Mouse (Mus musculus) C2C12 (cell line): Measurements from ENCODE around the gene Mgll.

Experiments used
- CEBPB ChIP-seq: IDR thresholded peaks from one replicate; pipeline ENCODE4 v1.6.1; 2011; ENCODE audit warnings: low read depth, mild to moderate bottlenecking, control low read depth, moderate library complexity
- CTCF ChIP-seq: IDR thresholded peaks from one replicate; pipeline ENCODE4 v1.5.1; 2011; ENCODE audit not compliant: control insufficient read depth, insufficient read depth, insufficient read length
- MYOD1 ChIP-seq: IDR thresholded peaks from one replicate; pipeline ENCODE4 v1.6.1; 2011; ENCODE audit warnings: low read depth; ENCODE audit not compliant: control insufficient read depth, insufficient read length
- MYOG ChIP-seq: IDR thresholded peaks from one replicate; pipeline ENCODE4 v1.6.1; 2011; ENCODE audit not compliant: control insufficient read depth, insufficient read length; ENCODE audit errors: extremely low read depth
- USF1 ChIP-seq: IDR thresholded peaks from one replicate; pipeline ENCODE4 v1.6.1; 2011; ENCODE audit warnings: low read depth, mild to moderate bottlenecking, control low read depth, moderate library complexity

- TF ChIP-seq CTCF (no peak), USF1 (no peak), MYOD1 (no peak), MYOG (no peak), CEBPB (no peak)
Measured at GRCm38 (mm10) chr6:88837999-88838398, 113.8 kb downstream of the Mgll start.
